Mouse (Mus musculus) MEL (cell line): ENCODE results near the gene Caml. TPM values are rescaled to one million over a fixed set of nuclear protein-coding genes. Genes with fewer than 3 reads are reported as not detected.

ENCODE experiments used
- DNase-seq: peaks from one replicate; pipeline ENCODE4 v3.0.0; 2011; ENCODE audit warnings: low read depth, low spot score
- H3K27ac ChIP-seq: 2 replicates; pipeline ENCODE4 v1.5.1; 2012; ENCODE audit warnings: low read depth, mild to moderate bottlenecking, control low read depth, low read length, moderate library complexity; ENCODE audit not compliant: control insufficient read depth
- H3K27me3 ChIP-seq, 2 experiments: fragments of 150-350 bp in 1 of 2; sonication (generic) in 1 of 2; 2 replicates each; pipeline ENCODE4 v1.6.1; 2012; ENCODE audit warnings: low read length in 2 of 2, mild to moderate bottlenecking in 2 of 2, improper control_type of control experiment in 1 of 2, moderate library complexity in 1 of 2; ENCODE audit not compliant: insufficient read depth in 2 of 2, control insufficient read depth in 1 of 2
- H3K36me3 ChIP-seq, 2 experiments: 2 replicates each; pipeline ENCODE4 v1.6.1; 2012 to 2014; ENCODE audit warnings: low read length in 2 of 2, improper control_type of control experiment in 1 of 2, inconsistent platforms in 1 of 2, mild to moderate bottlenecking in 1 of 2; ENCODE audit not compliant: insufficient read depth in 2 of 2, control insufficient read depth in 1 of 2
- H3K4me1 ChIP-seq, 2 experiments: fragments of 150-350 bp in 1 of 2; sonication (generic) in 1 of 2; 2 replicates each; pipeline ENCODE4 v1.6.1; 2012; ENCODE audit warnings: low read length in 2 of 2, improper control_type of control experiment in 1 of 2, mild to moderate bottlenecking in 1 of 2; ENCODE audit not compliant: insufficient read depth in 2 of 2, control insufficient read depth in 1 of 2
- H3K4me3 ChIP-seq, 2 experiments: fragments of 150-350 bp in 1 of 2; sonication (generic) in 1 of 2; 2 replicates each; pipeline ENCODE4 v1.5.1; 2012; ENCODE audit warnings: low read depth in 2 of 2, low read length in 2 of 2, mild to moderate bottlenecking in 2 of 2, moderate library complexity in 2 of 2, control low read depth in 1 of 2, improper control_type of control experiment in 1 of 2; ENCODE audit not compliant: control insufficient read depth in 1 of 2, insufficient read depth in 1 of 2
- H3K79me2 ChIP-seq: 2 replicates; pipeline ENCODE4 v1.6.1; 2012; ENCODE audit warnings: mild to moderate bottlenecking, low read length, moderate library complexity; ENCODE audit not compliant: control insufficient read depth, poor library complexity, insufficient read depth
- H3K9ac ChIP-seq: 2 replicates; pipeline ENCODE4 v1.6.1; 2012; ENCODE audit warnings: low read depth, mild to moderate bottlenecking, control low read depth, low read length, moderate library complexity; ENCODE audit not compliant: control insufficient read depth, poor library complexity, severe bottlenecking
- H3K9me3 ChIP-seq: fragments of 150-350 bp; sonication (generic); replicated peaks from 2 replicates; pipeline ENCODE4 v1.6.1; 2012; ENCODE audit warnings: mild to moderate bottlenecking, low read length, improper control_type of control experiment, moderate library complexity; ENCODE audit not compliant: insufficient read depth
- BHLHE40 ChIP-seq: IDR thresholded peaks from 2 replicates; pipeline ENCODE4 v1.6.1; 2012; ENCODE audit warnings: low read depth, mild to moderate bottlenecking, inconsistent platforms, low read length, improper control_type of control experiment, borderline replicate concordance
- CHD1 ChIP-seq: IDR thresholded peaks from 2 replicates; pipeline ENCODE4 v1.6.1; 2012; ENCODE audit warnings: low read depth, mild to moderate bottlenecking, inconsistent platforms, low read length, improper control_type of control experiment
- CHD2 ChIP-seq: IDR thresholded peaks from 2 replicates; pipeline ENCODE4 v1.6.1; 2011; ENCODE audit warnings: low read length, improper control_type of control experiment
- CTCF ChIP-seq, 3 experiments: IDR thresholded peaks in 2 of 3; conservative IDR thresholded peaks in 1 of 3; 2 replicates each; pipeline ENCODE4 v1.5.1; 2011 to 2012; ENCODE audit warnings: low read length in 3 of 3, low read depth in 2 of 3, mild to moderate bottlenecking in 2 of 3, improper control_type of control experiment in 1 of 3, inconsistent platforms in 1 of 3, mixed read lengths in 1 of 3, moderate library complexity in 1 of 3; ENCODE audit not compliant: control insufficient read depth in 1 of 3, insufficient read depth in 1 of 3, poor library complexity in 1 of 3, severe bottlenecking in 1 of 3
- E2F4 ChIP-seq: IDR thresholded peaks from 2 replicates; pipeline ENCODE4 v1.6.1; 2011; ENCODE audit warnings: low read depth, low read length, improper control_type of control experiment, borderline replicate concordance
- EP300 ChIP-seq, 2 experiments: IDR thresholded peaks; 2 replicates each; pipeline ENCODE4 v1.6.1; 2011; ENCODE audit warnings: improper control_type of control experiment in 2 of 2, low read length in 2 of 2, low read depth in 1 of 2, mild to moderate bottlenecking in 1 of 2
- GABPA ChIP-seq: IDR thresholded peaks from 2 replicates; pipeline ENCODE4 v1.6.1; 2012; ENCODE audit warnings: low read depth, mild to moderate bottlenecking, inconsistent platforms, low read length, improper control_type of control experiment, moderate library complexity
- GATA1 ChIP-seq: IDR thresholded peaks from 2 replicates; pipeline ENCODE4 v1.6.1; 2011; ENCODE audit warnings: low read depth, low read length, improper control_type of control experiment
- HCFC1 ChIP-seq: IDR thresholded peaks from 2 replicates; pipeline ENCODE4 v1.6.1; 2012; ENCODE audit warnings: low read depth, mild to moderate bottlenecking, inconsistent platforms, low read length, improper control_type of control experiment, moderate library complexity
- JUND ChIP-seq: IDR thresholded peaks from 2 replicates; pipeline ENCODE4 v1.6.1; 2011; ENCODE audit warnings: low read depth, mild to moderate bottlenecking, improper control_type of control experiment, low read length
- KAT2A ChIP-seq: conservative IDR thresholded peaks from 2 replicates; pipeline ENCODE4 v1.6.1; 2012; ENCODE audit warnings: low read depth, low read length, improper control_type of control experiment, inconsistent platforms
- MAX ChIP-seq: IDR thresholded peaks from 2 replicates; pipeline ENCODE4 v1.6.1; 2011; ENCODE audit warnings: low read length, improper control_type of control experiment
- MAZ ChIP-seq: IDR thresholded peaks from 2 replicates; pipeline ENCODE4 v1.6.1; 2012; ENCODE audit warnings: low read depth, mild to moderate bottlenecking, inconsistent platforms, low read length, improper control_type of control experiment
- MXI1 ChIP-seq: IDR thresholded peaks from 2 replicates; pipeline ENCODE4 v1.6.1; 2011; ENCODE audit warnings: mild to moderate bottlenecking, low read depth, low read length, improper control_type of control experiment
- MYB ChIP-seq: IDR thresholded peaks from 2 replicates; pipeline ENCODE4 v1.6.1; 2011; ENCODE audit warnings: mild to moderate bottlenecking, low read depth, low read length, improper control_type of control experiment
- MYC ChIP-seq: IDR thresholded peaks from 2 replicates; pipeline ENCODE4 v1.6.1; 2011; ENCODE audit warnings: low read depth, mild to moderate bottlenecking, low read length, improper control_type of control experiment, moderate library complexity
- NELFE ChIP-seq: IDR thresholded peaks from 2 replicates; pipeline ENCODE4 v1.6.1; 2011; ENCODE audit warnings: low read depth, low read length, improper control_type of control experiment
- NRF1 ChIP-seq: IDR thresholded peaks from 2 replicates; pipeline ENCODE4 v1.6.1; 2014; ENCODE audit warnings: low read depth, mild to moderate bottlenecking, inconsistent platforms, low read length, improper control_type of control experiment, moderate library complexity; ENCODE audit not compliant: poor library complexity, insufficient read depth, severe bottlenecking
- POLR2A ChIP-seq, 2 experiments: IDR thresholded peaks; 2 replicates each; pipeline ENCODE4 v1.6.1; 2011 to 2012; ENCODE audit warnings: low read length in 2 of 2, mild to moderate bottlenecking in 2 of 2, control low read depth in 1 of 2, improper control_type of control experiment in 1 of 2, low read depth in 1 of 2, moderate library complexity in 1 of 2; ENCODE audit not compliant: control insufficient read depth in 1 of 2, insufficient read depth in 1 of 2, poor library complexity in 1 of 2
- POLR2AphosphoS2 ChIP-seq: IDR thresholded peaks from 2 replicates; pipeline ENCODE4 v1.6.1; 2011; ENCODE audit warnings: low read length, improper control_type of control experiment
- POLR2AphosphoS5 ChIP-seq: IDR thresholded peaks from 2 replicates; pipeline ENCODE4 v1.6.1; 2012; ENCODE audit warnings: low read depth, borderline replicate concordance, mild to moderate bottlenecking, inconsistent platforms, low read length, moderate library complexity, mixed read lengths
- RAD21 ChIP-seq: IDR thresholded peaks from 2 replicates; pipeline ENCODE4 v1.6.1; 2011; ENCODE audit warnings: mild to moderate bottlenecking, low read depth, low read length, improper control_type of control experiment
- RCOR1 ChIP-seq: IDR thresholded peaks from 2 replicates; pipeline ENCODE4 v1.6.1; 2012; ENCODE audit warnings: low read depth, mild to moderate bottlenecking, inconsistent platforms, low read length, improper control_type of control experiment
- SIN3A ChIP-seq: IDR thresholded peaks from 2 replicates; pipeline ENCODE4 v1.6.1; 2012; ENCODE audit warnings: low read length, improper control_type of control experiment, inconsistent platforms
- SMC3 ChIP-seq: IDR thresholded peaks from 2 replicates; pipeline ENCODE4 v1.6.1; 2011; ENCODE audit warnings: low read depth, low read length, improper control_type of control experiment
- TAL1 ChIP-seq: IDR thresholded peaks from 2 replicates; pipeline ENCODE4 v1.6.1; 2012; ENCODE audit warnings: mild to moderate bottlenecking, inconsistent platforms, low read length, moderate library complexity, mixed read lengths
- TBP ChIP-seq: IDR thresholded peaks from 2 replicates; pipeline ENCODE4 v1.8.0; 2011; ENCODE audit warnings: low read depth, low read length, improper control_type of control experiment
- ZC3H11A ChIP-seq: IDR thresholded peaks from 2 replicates; pipeline ENCODE4 v1.6.1; 2012; ENCODE audit warnings: low read depth, mild to moderate bottlenecking, inconsistent platforms, low read length, improper control_type of control experiment
- ZKSCAN1 ChIP-seq: IDR thresholded peaks from 2 replicates; pipeline ENCODE4 v1.6.1; 2012; ENCODE audit warnings: low read depth, mild to moderate bottlenecking, inconsistent platforms, low read length, improper control_type of control experiment, moderate library complexity
- ZMIZ1 ChIP-seq: IDR thresholded peaks from 2 replicates; pipeline ENCODE4 v1.6.1; 2012; ENCODE audit warnings: low read depth, mild to moderate bottlenecking, inconsistent platforms, low read length, improper control_type of control experiment, moderate library complexity
- ZNF384 ChIP-seq: IDR thresholded peaks from 2 replicates; pipeline ENCODE4 v1.6.1; 2012; ENCODE audit warnings: low read depth, mild to moderate bottlenecking, inconsistent platforms, low read length, improper control_type of control experiment
- polyA plus RNA-seq, 2 experiments: library from polyadenylated mRNA; stranded (reverse) in 1 of 2; unstranded in 1 of 2; fragments of >175 nt in 1 of 2; fragments of >200 nt in 1 of 2; gene quantifications; 2 replicates each; pipeline versions ENCODE4 v1.2.1 to v1.2.4; 2012; ENCODE audit warnings: low replicate concordance in 2 of 2, low read depth in 1 of 2; ENCODE audit not compliant: insufficient read length in 2 of 2, insufficient read depth in 1 of 2, missing spikeins in 1 of 2
- total RNA-seq: library from RNA; depleted of rRNA; stranded (reverse); fragments of 300-350 nt; gene quantifications from 2 replicates; pipeline ENCODE4 v1.2.3, GENCODE M21; 2012

The Caml gene
- total and polyA plus RNA-seq, 3 experiments: 42.5 to 47.1 TPM; not detected in 1

GRCm38 (mm10) chr13:55607624-55608006, 15.2 kb upstream of the Caml start:
- no peak overlapping the region for H3K27ac ChIP-seq
- no peak for TF ChIP-seq MAZ
- TF ChIP-seq GATA1: no peak
- no peak for TF ChIP-seq MYC
- TF ChIP-seq, all 39 proteins: peak for 0
- DNase-seq: no peak
- no peaks in the 10 kb centered on the region for H3K9me3 ChIP-seq
- no peak overlapping the region for H3K9ac ChIP-seq
- no peaks in the 10 kb centered on the region for H3K79me2 ChIP-seq
- H3K36me3 ChIP-seq: no peaks in the 10 kb centered on the region; a peak in 1 of 4 replicates
- H3K27me3 ChIP-seq: no peaks in the 10 kb centered on the region
- peaks cover 0 to 4% of the 10 kb centered on the region in 2 experiments; a peak in 2 of 4 replicates for H3K4me1 ChIP-seq
- no peak overlapping the region for H3K4me3 ChIP-seq

DNA sequence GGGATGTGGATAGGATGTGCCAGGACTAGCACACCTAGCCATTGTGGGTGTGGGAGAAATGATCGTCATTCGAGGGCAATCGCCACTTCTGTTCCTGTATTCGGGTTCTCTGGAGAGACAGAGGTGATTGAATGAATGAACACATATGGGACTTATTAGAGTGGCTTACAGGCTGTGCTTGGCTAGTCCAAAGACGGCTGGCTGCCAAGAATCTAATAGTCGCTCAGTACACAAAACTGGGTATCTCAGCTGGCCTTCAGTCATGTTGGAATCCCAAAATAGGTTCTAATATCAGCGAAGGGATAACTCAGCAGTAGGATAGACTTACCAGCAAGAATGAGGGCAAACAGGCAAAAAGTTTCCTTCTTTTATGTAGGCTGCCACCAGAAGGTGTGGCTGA, 10.8 kb upstream of the Caml start:
- Histone ChIP-seq H3K9ac (no peak overlapping the region), H3K4me1 (0 out of 4 replicates have a peak, but pooled peaks cover 0 to 3% of the 10 kb centered on the region in 2 experiments), H3K36me3 (no peaks in the 10 kb centered on the region)

DNA sequence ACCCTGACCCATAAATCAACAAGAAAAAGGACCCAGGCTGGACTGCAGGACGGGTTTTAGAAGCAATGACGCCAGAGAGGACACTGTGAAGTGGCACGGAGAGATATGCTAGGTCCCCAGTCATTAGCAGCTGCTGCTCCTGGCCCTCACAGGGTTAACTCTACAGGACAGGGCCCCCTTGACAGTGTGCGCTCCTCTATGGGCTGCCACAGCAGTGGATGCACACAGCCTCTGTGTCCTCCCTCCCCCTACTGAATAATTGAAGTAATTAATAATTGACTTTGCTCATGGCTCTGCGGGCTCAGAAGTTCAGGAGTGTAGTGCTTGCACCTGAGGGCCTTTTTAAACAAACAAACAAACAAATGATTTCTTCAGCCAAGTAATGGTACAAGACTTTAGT, 9.3 kb upstream of the Caml start:
- no peak overlapping the region for H3K27ac ChIP-seq
- H3K9me3 ChIP-seq: no peaks in the 10 kb centered on the region
- TF ChIP-seq MYC: no peak
- TF ChIP-seq POLR2AphosphoS5: no peak
- TF ChIP-seq ZNF384: no peak
- TF ChIP-seq ZKSCAN1: no peak
- no peak for TF ChIP-seq TAL1
- TF ChIP-seq KAT2A: no peak
- no peak for TF ChIP-seq ZC3H11A
- no peak for TF ChIP-seq MXI1
- TF ChIP-seq CHD2: no peak
- TF ChIP-seq NRF1: no peak
- TF ChIP-seq HCFC1: no peak
- TF ChIP-seq MAZ: no peak
- no peak for TF ChIP-seq NELFE
- TF ChIP-seq EP300 (IDR thresholded peaks at IDR 0.05; ENCODE audit: low read depth in 1 of 2, low read length in 2 of 2): no peak
- TF ChIP-seq RAD21: no peak
- TF ChIP-seq TBP: no peak
- TF ChIP-seq CHD1: no peak
- no peak for TF ChIP-seq BHLHE40
- TF ChIP-seq SIN3A: no peak
- TF ChIP-seq, all 39 proteins: peak for 0
- no peak overlapping the region for H3K9ac ChIP-seq
- no peak overlapping the region for H3K4me3 ChIP-seq
- H3K79me2 ChIP-seq: no peaks in the 10 kb centered on the region
- H3K4me1 ChIP-seq: 0 out of 4 replicates have a peak, but pooled peaks cover 0 to 3% of the 10 kb centered on the region in 2 experiments
- no peaks in the 10 kb centered on the region for H3K27me3 ChIP-seq
- DNase-seq: no peak
- no peaks in the 10 kb centered on the region for H3K36me3 ChIP-seq

More for the DNA sequence above, 10.8 kb upstream of the Caml start:
- Histone ChIP-seq H3K79me2 (no peaks in the 10 kb centered on the region), H3K27ac (no peak overlapping the region), H3K27me3 (no peaks in the 10 kb centered on the region), H3K4me3 (no peak overlapping the region), H3K9me3 (no peaks in the 10 kb centered on the region)
- DNase-seq: no peak
- TF ChIP-seq CTCF (IDR thresholded peaks at IDR 0.05 in 2 of 3, conservative IDR thresholded peaks at IDR 0.05 in 1 of 3; ENCODE audit: control insufficient read depth in 1 of 3, insufficient read depth in 1 of 3, low read depth in 2 of 3, low read length in 3 of 3, poor library complexity in 1 of 3, severe bottlenecking in 1 of 3) (no peak), MXI1 (no peak), SMC3 (no peak), MAX (no peak), MYB (no peak), ZMIZ1 (no peak), RCOR1 (no peak), E2F4 (no peak), BHLHE40 (no peak), HCFC1 (no peak), POLR2A (IDR thresholded peaks at IDR 0.05; ENCODE audit: control insufficient read depth in 1 of 2, insufficient read depth in 1 of 2, low read depth in 1 of 2, low read length in 2 of 2, poor library complexity in 1 of 2) (no peak), POLR2AphosphoS2 (no peak), ZC3H11A (no peak), NELFE (no peak), NRF1 (no peak), GABPA (no peak), SIN3A (no peak), CHD2 (no peak), JUND (no peak)
